17 mouse cellular contexts compared by ENCODE assay signal in the genomic region with DNA sequence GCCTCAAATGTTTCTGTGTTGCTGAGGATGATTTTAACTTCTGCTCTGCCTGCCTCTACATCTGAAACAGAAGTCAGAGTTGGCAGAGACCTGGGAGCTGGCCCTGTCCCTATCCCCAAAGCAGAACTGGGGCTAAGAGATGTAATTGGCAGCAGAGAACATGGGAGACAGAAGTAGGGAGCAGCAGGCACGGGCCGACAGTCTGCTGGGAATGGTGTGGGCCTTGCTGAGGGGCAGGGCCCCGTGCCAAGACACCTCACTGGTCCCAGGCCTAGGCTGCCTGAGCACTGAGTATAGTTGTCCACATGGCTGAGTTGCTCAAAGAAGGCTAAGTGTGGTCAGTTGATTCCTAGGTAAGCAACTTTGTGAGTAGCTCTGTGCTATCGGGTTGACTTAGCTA. TPM values are rescaled to one million over a fixed set of nuclear protein-coding genes. Genes with fewer than 3 reads are reported as not detected.
DNase-seq lines count a peak whose midpoint lies in the region; ATAC-seq and TF ChIP-seq lines count a peak whose summit lies in the region.
"Had no signal": no experiment of that assay in that cellular context is flagged by ENCODE, and none has a peak within 500 bp of the region (broad histone marks: within the 10 kb centered on the region; RNA-seq: fewer than 3 reads in every experiment).

No protein-coding gene starts in this region.

- H3K4me2 ChIP-seq in hindbrain, postnatal 0 days (ENCODE audit: low read depth, low read length): no peak overlapping the region
- no peak overlapping the region for H3K4me2 ChIP-seq in hindbrain, embryonic 16.5 days (ENCODE audit: low read length)
- H3K4me2 ChIP-seq in midbrain, embryonic 16.5 days (ENCODE audit: low read length): no peak overlapping the region
- H3K4me2 ChIP-seq: hindbrain, embryonic 15.5 days; midbrain, embryonic 12.5 days had no signal

- ATAC-seq in cerebellum, adult (ENCODE audit: insufficient number of reproducible peaks, low FRiP score, low TSS enrichment): peak; percentile 53; the same call in 1 of the 2 replicates
- no peak for ATAC-seq in hindbrain, postnatal 0 days
- ATAC-seq in hindbrain, embryonic 16.5 days: no peak
- peak; percentile 3; the same call in 1 of the 2 replicates for ATAC-seq in granulocyte monocyte progenitor cell, adult 5-6 weeks (replicated peaks; ENCODE audit: poor library complexity, severe bottlenecking)
- no peak for ATAC-seq in midbrain, embryonic 16.5 days
- ATAC-seq: activated CD4-positive, CD25-positive, alpha-beta regulatory T cell, adult 4 months had no signal

- 53% methylated on average over 4 of the region's 4 CpGs for WGBS in hindbrain, postnatal 0 days
- WGBS in hindbrain, embryonic 16.5 days: 73% methylated on average over 4 of the region's 4 CpGs
- WGBS in midbrain, embryonic 16.5 days: 87% methylated on average over 4 of the region's 4 CpGs

- no peak overlapping the region for H3K27ac ChIP-seq in hindbrain, postnatal 0 days
- no peak overlapping the region for H3K27ac ChIP-seq in hindbrain, embryonic 16.5 days (ENCODE audit: low read depth, low read length)
- H3K27ac ChIP-seq in midbrain, embryonic 16.5 days (ENCODE audit: low read length): no peak overlapping the region
- H3K27ac ChIP-seq: hindbrain, embryonic 15.5 days; macrophage; midbrain, embryonic 12.5 days; stomach, postnatal 0 days had no signal

- no peak for DNase-seq in cerebellum, postnatal 4 days (ENCODE audit: low spot score in 2 of 2)
- DNase-seq in hindbrain, postnatal 0 days (ENCODE audit: low spot score): peak; percentile 37
- peak; percentile 46 for DNase-seq in testis, postnatal 10 days (ENCODE audit: low spot score)
- DNase-seq in testis, postnatal 14 days (ENCODE audit: low spot score): no peak
- DNase-seq: kidney, adult 18-20 months; lung, adult 2 months; thymus, postnatal 4 days had no signal

- TF ChIP-seq CTCF in hindbrain, postnatal 0 days (IDR thresholded peaks at IDR 0.05; ENCODE audit: low read depth): no peak

- H3K4me1 ChIP-seq in hindbrain, postnatal 0 days (ENCODE audit: insufficient read depth, low read length): peaks cover 14% of the 10 kb centered on the region; the same call in 1 of the 2 replicates
- peaks cover 15% of the 10 kb centered on the region for H3K4me1 ChIP-seq in hindbrain, embryonic 16.5 days (ENCODE audit: control insufficient read depth, insufficient read depth, low read depth, low read length)
- peaks cover 13% of the 10 kb centered on the region for H3K4me1 ChIP-seq in midbrain, embryonic 16.5 days (ENCODE audit: control insufficient read depth, insufficient read depth, low read length)

- no peaks in the 10 kb centered on the region for H3K9me3 ChIP-seq in hindbrain, postnatal 0 days (ENCODE audit: low read length)
- H3K9me3 ChIP-seq in hindbrain, embryonic 16.5 days (ENCODE audit: control insufficient read depth, low read length): no peaks in the 10 kb centered on the region
- no peaks in the 10 kb centered on the region for H3K9me3 ChIP-seq in midbrain, embryonic 16.5 days (replicated peaks; ENCODE audit: control insufficient read depth, low read length, poor library complexity, severe bottlenecking)
- H3K9me3 ChIP-seq: hindbrain, embryonic 15.5 days; midbrain, embryonic 12.5 days had no signal

- no peak overlapping the region for H3K4me3 ChIP-seq in hindbrain, postnatal 0 days (ENCODE audit: low read length)
- no peak overlapping the region for H3K4me3 ChIP-seq in hindbrain, embryonic 16.5 days (ENCODE audit: low read length)
- no peak overlapping the region for H3K4me3 ChIP-seq in midbrain, embryonic 16.5 days (ENCODE audit: low read depth, low read length)
- H3K4me3 ChIP-seq: hindbrain, embryonic 15.5 days; midbrain, embryonic 12.5 days had no signal

- H3K27me3 ChIP-seq in hindbrain, postnatal 0 days (ENCODE audit: insufficient read depth, low read length): no peaks in the 10 kb centered on the region
- no peaks in the 10 kb centered on the region for H3K27me3 ChIP-seq in hindbrain, embryonic 16.5 days (replicated peaks; ENCODE audit: control insufficient read depth, insufficient read depth, low read length)
- H3K27me3 ChIP-seq in midbrain, embryonic 16.5 days (ENCODE audit: control insufficient read depth, insufficient read depth, low read depth, low read length): no peaks in the 10 kb centered on the region
- H3K27me3 ChIP-seq: CH12.LX; hindbrain, embryonic 15.5 days; midbrain, embryonic 12.5 days had no signal

- H3K36me3 ChIP-seq in hindbrain, postnatal 0 days (ENCODE audit: insufficient read depth, low read length): no peaks in the 10 kb centered on the region; the same call in 1 of the 2 replicates
- H3K36me3 ChIP-seq in hindbrain, embryonic 16.5 days (ENCODE audit: control insufficient read depth, insufficient read depth, low read length): no peaks in the 10 kb centered on the region
- H3K36me3 ChIP-seq in midbrain, embryonic 16.5 days (ENCODE audit: control insufficient read depth, insufficient read depth, low read length): no peaks in the 10 kb centered on the region
- H3K36me3 ChIP-seq: hindbrain, embryonic 15.5 days; midbrain, embryonic 12.5 days had no signal

- H3K9ac ChIP-seq in hindbrain, postnatal 0 days (replicated peaks; ENCODE audit: low read length): no peak overlapping the region
- no peak overlapping the region for H3K9ac ChIP-seq in hindbrain, embryonic 16.5 days (ENCODE audit: low read depth, low read length)
- H3K9ac ChIP-seq in midbrain, embryonic 16.5 days (ENCODE audit: low read depth, low read length): no peak overlapping the region
- H3K9ac ChIP-seq: hindbrain, embryonic 15.5 days; midbrain, embryonic 12.5 days had no signal

RNA-seq across cellular contexts. Expression of a gene that starts 22.0 kb away (rescaled TPM):
- total RNA-seq in hindbrain, postnatal 0 days (2014; rRNA removed): 283 and 297 TPM in 2 replicates
- polyA plus RNA-seq in hindbrain, postnatal 0 days (2015; fragmentation: Nextera tagmentation; extraction: Ambion mirVana): 98.0 and 106 TPM in 2 replicates
- polyA plus RNA-seq in hindbrain, embryonic 16.5 days (2015; fragmentation: Nextera tagmentation; extraction: Ambion mirVana): 119 and 128 TPM in 2 replicates
- 0.23 TPM in 1 of 2 replicates, not detected in the other for total RNA-seq in granulocyte monocyte progenitor cell, adult 5-6 weeks (2014; fragmentation: Nextera tagmentation)
- not detected in 2 replicates for total RNA-seq in granulocyte monocyte progenitor cell, adult 5-6 weeks (2017)
- polyA plus RNA-seq in midbrain, embryonic 16.5 days (2015; fragmentation: Nextera tagmentation; extraction: Ambion mirVana): 115 and 129 TPM in 2 replicates
- polyA plus RNA-seq: macrophage had no signal

Comparison
In these comparisons a context has a peak if more than half of its experiments do, and no peak if none do; other contexts are left out.
1. DNase-seq: peak in hindbrain, postnatal 0 days (single experiment) and testis, postnatal 10 days (single experiment); none in cerebellum, postnatal 4 days (0 of 2) and testis, postnatal 14 days (single experiment).
2. ATAC-seq: peak in cerebellum, adult (single experiment) and granulocyte monocyte progenitor cell, adult 5-6 weeks (single experiment); none in hindbrain, postnatal 0 days (single experiment), hindbrain, embryonic 16.5 days (single experiment) and midbrain, embryonic 16.5 days (single experiment).